Mouse (Mus musculus): ENCODE measurements around the gene Tmem239. TPM values are rescaled to one million over a fixed set of nuclear protein-coding genes. Genes with fewer than 3 reads are reported as not detected.

Tmem239 gene
- polyA plus RNA-seq, 1 experiment, result 255 TPM

DNA sequence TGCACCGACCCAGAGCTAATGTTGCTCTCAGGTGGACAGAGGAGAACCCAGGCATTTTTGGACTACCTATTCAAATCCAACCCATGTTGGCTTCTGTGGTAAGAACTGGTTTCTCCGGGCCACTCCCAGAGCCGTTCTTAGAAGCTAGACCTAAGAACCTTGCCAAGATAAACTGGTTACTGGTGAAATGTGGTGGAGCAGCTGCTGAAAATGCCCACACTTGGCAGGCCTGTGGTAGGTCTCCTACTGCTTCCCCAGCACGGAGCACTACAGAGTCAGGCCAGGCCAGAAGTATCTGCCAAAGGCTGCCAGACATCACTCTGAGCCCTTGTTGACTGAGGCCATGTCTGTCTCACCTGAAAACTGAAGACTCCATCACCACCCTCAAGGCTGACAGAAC lies 31.3 kb upstream of the Tmem239 start:
- TF ChIP-seq CTCF (IDR thresholded peaks at IDR 0.05; ENCODE audit: control insufficient read depth, insufficient read depth, insufficient replicate concordance, low read depth, low read length) (no peak), POLR2A (IDR thresholded peaks at IDR 0.05; ENCODE audit: control insufficient read depth, low read depth, low read length) (no peak)
- Histone ChIP-seq H3K4me3 (ENCODE audit: control insufficient read depth, low read depth, low read length) (no peak overlapping the region), H3K27ac (ENCODE audit: control insufficient read depth, insufficient read depth, low read depth, low read length) (no peak overlapping the region), H3K27me3 (ENCODE audit: control insufficient read depth, insufficient read depth, low read length) (no peaks in the 10 kb centered on the region), H3K4me1 (ENCODE audit: control insufficient read depth, insufficient read depth, low read length) (no peaks in the 10 kb centered on the region), H3K36me3 (ENCODE audit: control insufficient read depth, insufficient read depth, low read length) (no peaks in the 10 kb centered on the region)

DNA sequence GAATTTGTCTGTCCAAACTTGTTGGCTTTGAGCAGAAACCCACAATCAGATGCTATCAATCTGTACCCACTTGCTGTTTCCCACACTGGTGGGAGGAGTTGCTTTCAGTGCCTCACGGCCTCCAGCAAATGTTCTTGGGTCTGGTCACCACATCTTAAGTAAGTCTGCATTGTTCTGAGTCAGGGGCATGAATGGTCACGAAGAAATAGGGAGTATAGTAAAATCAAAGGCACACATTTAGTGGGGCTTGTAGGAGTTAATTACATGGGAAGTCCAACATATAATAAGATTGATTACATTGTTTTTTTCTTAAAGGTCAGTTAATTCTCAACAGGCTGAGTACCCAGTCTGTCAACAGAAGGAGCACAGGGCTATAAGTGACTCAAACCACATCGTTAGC lies 23.1 kb upstream of the Tmem239 start:
- TF ChIP-seq POLR2A (IDR thresholded peaks at IDR 0.05; ENCODE audit: control insufficient read depth, low read depth, low read length) (no peak), CTCF (IDR thresholded peaks at IDR 0.05; ENCODE audit: control insufficient read depth, insufficient read depth, insufficient replicate concordance, low read depth, low read length) (no peak)
- no peak overlapping the region for H3K27ac ChIP-seq (ENCODE audit: control insufficient read depth, insufficient read depth, low read depth, low read length)
- no peaks in the 10 kb centered on the region for H3K27me3 ChIP-seq (ENCODE audit: control insufficient read depth, insufficient read depth, low read length)
- no peaks in the 10 kb centered on the region for H3K36me3 ChIP-seq (ENCODE audit: control insufficient read depth, insufficient read depth, low read length)
- no peaks in the 10 kb centered on the region for H3K4me1 ChIP-seq (ENCODE audit: control insufficient read depth, insufficient read depth, low read length)
- H3K4me3 ChIP-seq (ENCODE audit: control insufficient read depth, low read depth, low read length), result no peak overlapping the region

DNA sequence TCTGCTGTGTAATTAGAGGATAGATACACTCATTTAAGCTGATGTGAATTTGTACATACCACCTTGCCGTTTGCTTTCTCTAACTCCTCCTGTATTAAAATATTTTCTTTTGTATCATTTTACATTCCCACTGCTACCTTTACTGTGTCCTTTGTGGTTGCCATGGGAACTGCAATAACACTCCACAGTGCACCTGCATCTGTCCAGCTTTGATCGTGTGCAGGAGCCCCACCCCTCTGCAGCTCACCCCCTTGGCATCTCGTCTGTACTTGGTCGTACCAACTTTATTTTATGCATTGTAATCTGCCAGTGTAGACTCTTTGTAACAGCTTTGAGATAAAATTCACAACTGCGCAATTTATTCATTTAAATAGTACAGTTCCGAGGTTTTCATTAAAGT lies 22.4 kb upstream of the Tmem239 start:
- H3K27me3 ChIP-seq (ENCODE audit: control insufficient read depth, insufficient read depth, low read length), result no peaks in the 10 kb centered on the region
- H3K36me3 ChIP-seq (ENCODE audit: control insufficient read depth, insufficient read depth, low read length), result no peaks in the 10 kb centered on the region
- H3K4me3 ChIP-seq (ENCODE audit: control insufficient read depth, low read depth, low read length), result no peak overlapping the region
- no peaks in the 10 kb centered on the region for H3K4me1 ChIP-seq (ENCODE audit: control insufficient read depth, insufficient read depth, low read length)
- no peak overlapping the region for H3K27ac ChIP-seq (ENCODE audit: control insufficient read depth, insufficient read depth, low read depth, low read length)
- TF ChIP-seq POLR2A (IDR thresholded peaks at IDR 0.05; ENCODE audit: control insufficient read depth, low read depth, low read length) (no peak), CTCF (IDR thresholded peaks at IDR 0.05; ENCODE audit: control insufficient read depth, insufficient read depth, insufficient replicate concordance, low read depth, low read length) (no peak)

DNA sequence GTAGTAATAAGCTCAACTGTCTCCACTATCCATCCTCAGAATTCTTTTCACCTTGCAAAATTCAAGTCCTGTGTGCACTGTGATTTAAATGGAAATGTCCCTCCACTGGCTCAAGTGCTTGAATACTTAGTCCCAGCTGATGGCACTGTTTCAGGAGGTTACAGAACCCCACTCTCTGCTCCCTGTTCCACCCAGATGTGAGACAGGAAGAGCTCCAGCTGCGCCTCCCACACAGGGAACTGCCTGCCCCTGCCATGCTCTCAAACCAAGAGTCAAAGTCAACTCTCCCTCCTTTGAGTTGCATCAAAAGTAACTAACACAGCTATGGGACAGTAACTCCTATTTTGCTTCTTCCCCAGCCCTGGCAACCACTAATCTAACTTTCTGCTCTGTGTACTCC lies 20.1 kb upstream of the Tmem239 start:
- H3K4me1 ChIP-seq (ENCODE audit: control insufficient read depth, insufficient read depth, low read length), result no peaks in the 10 kb centered on the region
- H3K4me3 ChIP-seq (ENCODE audit: control insufficient read depth, low read depth, low read length), result no peak overlapping the region
- no peak for TF ChIP-seq CTCF (IDR thresholded peaks at IDR 0.05; ENCODE audit: control insufficient read depth, insufficient read depth, insufficient replicate concordance, low read depth, low read length)
- TF ChIP-seq POLR2A (IDR thresholded peaks at IDR 0.05; ENCODE audit: control insufficient read depth, low read depth, low read length), result no peak

DNA sequence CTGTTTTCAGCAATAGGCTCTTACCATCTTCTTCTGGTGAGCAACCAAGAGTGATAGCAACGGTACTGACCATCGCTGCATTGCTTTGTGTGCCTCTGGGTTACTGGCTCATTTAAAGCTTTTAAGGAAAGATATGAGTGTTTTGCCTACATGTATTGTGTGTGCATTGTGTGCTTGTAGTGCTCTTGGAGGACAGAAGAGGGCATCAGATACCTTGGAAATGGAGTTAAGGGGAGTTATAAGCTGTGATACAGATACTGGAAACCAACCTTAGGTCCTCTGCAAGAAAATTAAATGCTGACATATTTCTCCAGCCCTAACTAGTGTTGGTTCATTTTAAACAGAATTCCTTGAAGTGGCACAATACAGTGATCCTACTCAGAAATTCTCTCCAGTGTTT lies 17.5 kb upstream of the Tmem239 start:
- Histone ChIP-seq H3K27me3 (ENCODE audit: control insufficient read depth, insufficient read depth, low read length) (no peaks in the 10 kb centered on the region), H3K4me1 (ENCODE audit: control insufficient read depth, insufficient read depth, low read length) (no peaks in the 10 kb centered on the region), H3K27ac (ENCODE audit: control insufficient read depth, insufficient read depth, low read depth, low read length) (no peak overlapping the region), H3K36me3 (ENCODE audit: control insufficient read depth, insufficient read depth, low read length) (no peaks in the 10 kb centered on the region), H3K4me3 (ENCODE audit: control insufficient read depth, low read depth, low read length) (no peak overlapping the region)
- no peak for TF ChIP-seq CTCF (IDR thresholded peaks at IDR 0.05; ENCODE audit: control insufficient read depth, insufficient read depth, insufficient replicate concordance, low read depth, low read length)
- TF ChIP-seq POLR2A (IDR thresholded peaks at IDR 0.05; ENCODE audit: control insufficient read depth, low read depth, low read length), result no peak

More for the DNA sequence above, 20.1 kb upstream of the Tmem239 start:
- H3K27ac ChIP-seq (ENCODE audit: control insufficient read depth, insufficient read depth, low read depth, low read length), result no peak overlapping the region
- no peaks in the 10 kb centered on the region for H3K27me3 ChIP-seq (ENCODE audit: control insufficient read depth, insufficient read depth, low read length)
- H3K36me3 ChIP-seq (ENCODE audit: control insufficient read depth, insufficient read depth, low read length), result no peaks in the 10 kb centered on the region

DNA sequence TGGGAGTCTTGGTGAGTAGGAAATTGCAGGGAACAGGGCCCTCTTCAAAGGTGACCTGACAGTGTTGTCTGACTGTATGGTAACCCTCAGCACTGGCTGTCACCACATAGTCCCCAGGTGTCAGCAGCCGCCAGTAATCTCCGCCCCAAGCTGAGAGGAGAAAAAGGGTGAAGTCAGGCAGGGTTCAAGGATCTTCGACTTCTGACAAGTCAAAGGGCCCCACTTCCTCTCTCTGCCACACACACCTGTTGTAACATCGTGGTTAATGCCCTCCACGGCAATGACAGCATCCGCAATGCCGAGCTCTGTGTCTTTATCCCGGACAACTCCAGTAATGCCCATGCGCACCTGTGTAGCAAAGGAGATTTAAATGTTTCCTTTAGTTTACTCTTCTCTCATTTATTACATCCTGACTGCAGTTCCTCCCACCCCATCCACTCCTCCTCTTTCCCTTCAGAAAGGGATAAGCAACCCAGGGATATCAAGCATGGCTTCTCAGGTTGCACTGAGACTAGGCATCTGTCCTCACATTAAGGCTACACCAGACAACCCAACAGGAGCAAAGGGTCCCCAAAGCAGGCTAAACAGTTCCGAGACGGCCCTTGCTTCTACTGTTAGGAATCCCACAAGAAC lies 15.2 kb upstream of the Tmem239 start:
- no peak overlapping the region for H3K27ac ChIP-seq (ENCODE audit: control insufficient read depth, insufficient read depth, low read depth, low read length)
- peak overlapping the region; percentile 11 for H3K4me3 ChIP-seq (ENCODE audit: control insufficient read depth, low read depth, low read length)
- TF ChIP-seq CTCF (IDR thresholded peaks at IDR 0.05; ENCODE audit: control insufficient read depth, insufficient read depth, insufficient replicate concordance, low read depth, low read length) (no peak), POLR2A (IDR thresholded peaks at IDR 0.05; ENCODE audit: control insufficient read depth, low read depth, low read length) (no peak)
- H3K36me3 ChIP-seq (ENCODE audit: control insufficient read depth, insufficient read depth, low read length), result no peaks in the 10 kb centered on the region
- H3K27me3 ChIP-seq (ENCODE audit: control insufficient read depth, insufficient read depth, low read length), result no peaks in the 10 kb centered on the region
- H3K4me1 ChIP-seq (ENCODE audit: control insufficient read depth, insufficient read depth, low read length), result no peaks in the 10 kb centered on the region

DNA sequence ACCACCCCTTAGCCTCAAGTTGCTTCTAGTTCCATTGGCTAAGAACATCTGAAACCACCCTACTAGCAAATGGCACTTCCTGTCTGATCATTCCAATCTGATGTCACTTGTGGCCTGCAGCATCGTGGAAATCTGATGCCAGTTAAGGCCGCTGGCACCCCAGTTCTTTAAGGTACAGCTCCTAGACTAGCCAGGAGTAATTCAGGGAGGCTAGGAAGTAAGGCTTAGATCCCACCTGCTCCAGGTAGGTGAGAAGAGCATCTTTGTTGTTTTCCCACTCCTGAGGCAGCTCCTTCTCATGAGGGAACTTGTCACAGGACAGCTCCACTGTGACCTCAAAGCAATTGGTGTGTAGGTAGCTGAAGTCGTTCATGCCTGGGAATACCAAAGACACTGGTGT lies 13.4 kb upstream of the Tmem239 start:
- H3K36me3 ChIP-seq (ENCODE audit: control insufficient read depth, insufficient read depth, low read length), result no peaks in the 10 kb centered on the region
- TF ChIP-seq POLR2A (IDR thresholded peaks at IDR 0.05; ENCODE audit: control insufficient read depth, low read depth, low read length), result no peak
- peaks cover 8% of the 10 kb centered on the region for H3K4me1 ChIP-seq (ENCODE audit: control insufficient read depth, insufficient read depth, low read length)
- peak overlapping the region; percentile 72 for H3K4me3 ChIP-seq (ENCODE audit: control insufficient read depth, low read depth, low read length)
- H3K27ac ChIP-seq (ENCODE audit: control insufficient read depth, insufficient read depth, low read depth, low read length), result no peak overlapping the region
- no peaks in the 10 kb centered on the region for H3K27me3 ChIP-seq (ENCODE audit: control insufficient read depth, insufficient read depth, low read length)

DNA sequence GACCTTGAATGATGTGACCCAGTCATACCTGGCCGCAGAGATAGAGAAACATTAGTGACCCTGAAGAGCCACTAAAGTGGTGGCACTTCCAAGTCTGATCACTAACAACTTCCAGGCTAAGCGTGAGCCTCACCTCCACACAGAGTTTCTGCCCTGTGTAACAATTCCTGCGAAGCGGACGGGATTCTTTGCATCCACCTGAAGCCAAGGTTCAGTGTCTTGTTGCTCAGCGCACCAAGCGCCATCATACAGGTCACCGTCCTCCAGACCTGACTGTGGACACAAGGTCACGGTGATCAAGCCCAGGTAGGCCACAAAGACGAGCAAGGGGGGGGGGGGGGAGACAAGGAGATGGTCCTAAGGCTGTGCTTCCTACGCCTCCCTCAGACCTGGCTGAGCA lies 10.6 kb upstream of the Tmem239 start:
- Histone ChIP-seq H3K36me3 (ENCODE audit: control insufficient read depth, insufficient read depth, low read length) (no peaks in the 10 kb centered on the region), H3K4me3 (ENCODE audit: control insufficient read depth, low read depth, low read length) (peak overlapping the region; percentile 72), H3K27ac (ENCODE audit: control insufficient read depth, insufficient read depth, low read depth, low read length) (no peak overlapping the region), H3K4me1 (ENCODE audit: control insufficient read depth, insufficient read depth, low read length) (peaks cover 13% of the 10 kb centered on the region), H3K27me3 (ENCODE audit: control insufficient read depth, insufficient read depth, low read length) (no peaks in the 10 kb centered on the region)
- TF ChIP-seq POLR2A (IDR thresholded peaks at IDR 0.05; ENCODE audit: control insufficient read depth, low read depth, low read length), result no peak
- no peak for TF ChIP-seq CTCF (IDR thresholded peaks at IDR 0.05; ENCODE audit: control insufficient read depth, insufficient read depth, insufficient replicate concordance, low read depth, low read length)

All from testis, adult 2 months (tissue).